ENCODE assay signal across 8 mouse cellular contexts in genomic region chr2:84714811-84715561, GRCm38 (mm10). TPM values are rescaled to one million over a fixed set of nuclear protein-coding genes. Genes with fewer than 3 reads are reported as not detected.
A peak's percentile ranks its signal among the peaks of the same experiment; 100 is the strongest.
DNase-seq lines count a peak whose midpoint lies in the region; ATAC-seq and TF ChIP-seq lines count a peak whose summit lies in the region.

Gene Zdhhc5 (minus strand): TSS chr2:84715180.

- TF ChIP-seq CTCF in bone marrow macrophage, adult 2 months (IDR thresholded peaks at IDR 0.05; ENCODE audit: low read depth, low read length) = no peak
- no peak for TF ChIP-seq CTCF in embryonic fibroblast, embryonic 13.5 days (IDR thresholded peaks at IDR 0.05; ENCODE audit: borderline replicate concordance, insufficient read depth, low read length)

- peaks cover 11% of the 10 kb centered on the region for H3K36me3 ChIP-seq in kidney, embryonic 14.5 days (ENCODE audit: control insufficient read depth, insufficient read depth, low read length)
- peaks cover 8% of the 10 kb centered on the region for H3K36me3 ChIP-seq in limb, embryonic 15.5 days

- H3K9ac ChIP-seq in kidney, embryonic 14.5 days (ENCODE audit: low read depth, low read length) = peak within 1 kb of the TSS; percentile 94
- H3K9ac ChIP-seq in limb, embryonic 15.5 days = peak within 1 kb of the TSS; percentile 88

- peaks cover 8% of the 10 kb centered on the region for H3K4me1 ChIP-seq in bone marrow macrophage, adult 2 months (ENCODE audit: control insufficient read depth, insufficient read depth, low read length)
- no peaks in the 10 kb centered on the region; the same call in 1 of the 2 replicates for H3K4me1 ChIP-seq in embryonic fibroblast, embryonic 13.5 days (ENCODE audit: control insufficient read depth, insufficient read depth, low read length)
- H3K4me1 ChIP-seq in kidney, embryonic 14.5 days (ENCODE audit: control insufficient read depth, insufficient read depth, low read length) = peaks cover 4% of the 10 kb centered on the region; the same call in 1 of the 2 replicates
- H3K4me1 ChIP-seq in limb, embryonic 15.5 days = peaks cover 11% of the 10 kb centered on the region

- peak within 1 kb of the TSS; percentile 83 for H3K4me2 ChIP-seq in kidney, embryonic 14.5 days (replicated peaks; ENCODE audit: low read depth, low read length)
- H3K4me2 ChIP-seq in limb, embryonic 15.5 days = peak within 1 kb of the TSS; percentile 80

- ATAC-seq in kidney, embryonic 14.5 days (ENCODE audit: low FRiP score, low TSS enrichment) = peak; percentile 98
- ATAC-seq in limb, embryonic 15.5 days (ENCODE audit: insufficient number of reproducible peaks, low FRiP score, low TSS enrichment, low read depth) = peak; percentile 95

- under 1% methylated on average over 99 of the region's 107 CpGs for WGBS in kidney, embryonic 14.5 days
- under 1% methylated on average over 106 of the region's 107 CpGs for WGBS in limb, embryonic 15.5 days

- no peak for TF ChIP-seq POLR2A in bone marrow macrophage, adult 2 months (IDR thresholded peaks at IDR 0.05; ENCODE audit: borderline replicate concordance, low read depth, low read length)
- TF ChIP-seq POLR2A in embryonic fibroblast, embryonic 13.5 days (IDR thresholded peaks at IDR 0.05; ENCODE audit: low read depth, low read length) = peak; percentile 85

- no peaks in the 10 kb centered on the region for H3K27me3 ChIP-seq in kidney, embryonic 14.5 days (ENCODE audit: control insufficient read depth, insufficient read depth, low read length)
- H3K27me3 ChIP-seq in limb, embryonic 15.5 days = no peaks in the 10 kb centered on the region

- peak within 1 kb of the TSS; percentile 86 for H3K27ac ChIP-seq in bone marrow macrophage, adult 2 months (ENCODE audit: insufficient read depth, low read depth, low read length)
- H3K27ac ChIP-seq in embryonic fibroblast, embryonic 13.5 days (ENCODE audit: insufficient read depth, low read length) = peak within 1 kb of the TSS; percentile 93
- peak within 1 kb of the TSS; percentile 93 for H3K27ac ChIP-seq in kidney, embryonic 14.5 days (ENCODE audit: low read depth, low read length)
- peak within 1 kb of the TSS; percentile 99 for H3K27ac ChIP-seq in limb, embryonic 15.5 days

- H3K9me3 ChIP-seq in kidney, embryonic 14.5 days (ENCODE audit: control insufficient read depth, low read length) = no peaks in the 10 kb centered on the region
- no peaks in the 10 kb centered on the region for H3K9me3 ChIP-seq in limb, embryonic 15.5 days

- peak within 1 kb of the TSS; percentile 84 for H3K4me3 ChIP-seq in bone marrow macrophage, adult 2 months (ENCODE audit: insufficient read depth, low read length)
- H3K4me3 ChIP-seq in embryonic fibroblast, embryonic 13.5 days (ENCODE audit: insufficient read depth, low read length) = peak within 1 kb of the TSS; percentile 99
- H3K4me3 ChIP-seq in kidney, embryonic 14.5 days (ENCODE audit: low read length) = peak within 1 kb of the TSS; percentile 97
- H3K4me3 ChIP-seq in limb, embryonic 15.5 days = peak within 1 kb of the TSS; percentile 91

- DNase-seq in A20 (ENCODE audit: low read depth, low spot score) = peak; percentile 99
- DNase-seq in heart, adult 9 months (ENCODE audit: low spot score in 2 of 2) = peak; percentile 98
- DNase-seq in monocyte, adult 2 months (ENCODE audit: low read depth in 1 of 2, low spot score in 2 of 2) = peak; percentile 97 to 99
- peak; percentile 98 to 99 for DNase-seq in spleen, postnatal 36 days (ENCODE audit: low spot score in 2 of 2)

RNA-seq across cellular contexts. Expression of gene Zdhhc5, which starts in this region (rescaled TPM):
- 27.5 and 29.2 TPM in 2 replicates for polyA plus RNA-seq in bone marrow macrophage, adult 2 months (2012; ENCODE audit: insufficient read depth, insufficient read length, missing spikeins)
- 76.6 and 78.8 TPM in 2 replicates for polyA plus RNA-seq in embryonic fibroblast, embryonic 13.5 days (2011; ENCODE audit: insufficient read length, low read depth, missing spikeins)
- 41.0 and 48.8 TPM in 2 replicates for polyA plus RNA-seq in kidney, embryonic 14.5 days (2014; fragmentation: Nextera tagmentation; extraction: Ambion mirVana)
- polyA plus RNA-seq in limb, embryonic 15.5 days (2015; fragmentation: Nextera tagmentation; extraction: Ambion mirVana) = 32.1 and 32.5 TPM in 2 replicates

Comparison
In these comparisons a context has a peak if more than half of its experiments do, and no peak if none do; other contexts are left out.
1. Peak in every context shown above with its lines: DNase-seq, ATAC-seq, H3K4me3 ChIP-seq and H3K27ac ChIP-seq.